In genomic region chr16:57845416-57845815, GRCm38 (mm10) we compare ENCODE assay signal across 14 mouse cellular contexts.
DNase-seq lines count a peak whose midpoint lies in the region; ATAC-seq and TF ChIP-seq lines count a peak whose summit lies in the region.
"Had no signal": no experiment of that assay in that cellular context is flagged by ENCODE, and none has a peak within 500 bp of the region (broad histone marks: within the 10 kb centered on the region; RNA-seq: fewer than 3 reads in every experiment).

No protein-coding gene starts in this region.

- no peak overlapping the region for H3K4me2 ChIP-seq in intestine, embryonic 14.5 days (ENCODE audit: low read length)
- no peak overlapping the region for H3K4me2 ChIP-seq in intestine, postnatal 0 days (replicated peaks; ENCODE audit: low read depth)
- H3K4me2 ChIP-seq in stomach, postnatal 0 days (replicated peaks; ENCODE audit: low read depth) = no peak overlapping the region
- H3K4me2 ChIP-seq: forebrain, embryonic 12.5 days; neural tube, embryonic 15.5 days had no signal

- no peak for TF ChIP-seq CTCF in intestine, postnatal 0 days (IDR thresholded peaks at IDR 0.05; ENCODE audit: low read depth)
- no peak for TF ChIP-seq CTCF in stomach, postnatal 0 days (IDR thresholded peaks at IDR 0.05; ENCODE audit: low read depth)
- TF ChIP-seq CTCF in left cerebral cortex, adult 2 months (IDR thresholded peaks at IDR 0.05) = no peak

- no peak for TF ChIP-seq EP300 in stomach, postnatal 0 days (optimal IDR thresholded peaks at IDR 0.05)

- ATAC-seq in intestine, embryonic 14.5 days (replicated peaks; ENCODE audit: low FRiP score, low TSS enrichment, low read depth) = no peak
- ATAC-seq in intestine, postnatal 0 days = no peak
- no peak for ATAC-seq in stomach, postnatal 0 days (ENCODE audit: low FRiP score, low TSS enrichment)
- ATAC-seq: intestine, embryonic 16.5 days had no signal

- no peaks in the 10 kb centered on the region for H3K4me1 ChIP-seq in intestine, embryonic 14.5 days (replicated peaks; ENCODE audit: control insufficient read depth, insufficient read depth, low read length)
- H3K4me1 ChIP-seq in intestine, postnatal 0 days (replicated peaks; ENCODE audit: control insufficient read depth, insufficient read depth, low read length) = no peaks in the 10 kb centered on the region
- H3K4me1 ChIP-seq in stomach, postnatal 0 days (replicated peaks; ENCODE audit: control insufficient read depth, insufficient read depth) = no peaks in the 10 kb centered on the region
- H3K4me1 ChIP-seq: forebrain, embryonic 12.5 days; neural tube, embryonic 15.5 days had no signal

- no peak overlapping the region for H3K4me3 ChIP-seq in intestine, embryonic 14.5 days (ENCODE audit: low read depth, low read length)
- no peak overlapping the region for H3K4me3 ChIP-seq in intestine, postnatal 0 days (ENCODE audit: low read depth, low read length)
- no peak overlapping the region for H3K4me3 ChIP-seq in stomach, postnatal 0 days (ENCODE audit: low read depth, low read length)
- no peak overlapping the region for H3K4me3 ChIP-seq in left cerebral cortex, adult 2 months
- H3K4me3 ChIP-seq: forebrain, embryonic 12.5 days; neural tube, embryonic 15.5 days had no signal

- no peak overlapping the region for H3K27ac ChIP-seq in intestine, embryonic 14.5 days (ENCODE audit: low read depth)
- no peak overlapping the region for H3K27ac ChIP-seq in intestine, postnatal 0 days (ENCODE audit: low read depth, low read length)
- H3K27ac ChIP-seq in stomach, postnatal 0 days (replicated peaks) = no peak overlapping the region
- H3K27ac ChIP-seq in left cerebral cortex, adult 2 months = no peak overlapping the region
- H3K27ac ChIP-seq: forebrain, embryonic 12.5 days; neural tube, embryonic 15.5 days had no signal

- peak; percentile 65 for DNase-seq in intestine, embryonic 14.5 days (ENCODE audit: low spot score)
- DNase-seq in retina, embryonic 14.5 days (ENCODE audit: low spot score) = peak; percentile 53
- DNase-seq in retina, postnatal 1 day = no peak
- peak; percentile 37 for DNase-seq in embryo, embryonic 11.5 days (ENCODE audit: low read depth, low spot score)
- peak; percentile 51 for DNase-seq in stomach, postnatal 0 days (ENCODE audit: low spot score)
- no peak for DNase-seq in left cerebral cortex, adult 2 months (ENCODE audit: extremely low spot score in 1 of 2, low spot score in 2 of 2)
- DNase-seq: gastrocnemius, postnatal 10 days; left cerebral cortex, postnatal 4 days; midbrain, embryonic 14.5 days; thymus, adult 18-20 months had no signal

- H3K36me3 ChIP-seq in intestine, embryonic 14.5 days (ENCODE audit: control insufficient read depth, insufficient read depth, low read length) = no peaks in the 10 kb centered on the region
- no peaks in the 10 kb centered on the region for H3K36me3 ChIP-seq in intestine, postnatal 0 days (ENCODE audit: control insufficient read depth, insufficient read depth)
- H3K36me3 ChIP-seq in stomach, postnatal 0 days (ENCODE audit: control insufficient read depth, insufficient read depth, low read length) = no peaks in the 10 kb centered on the region
- H3K36me3 ChIP-seq: forebrain, embryonic 12.5 days; neural tube, embryonic 15.5 days had no signal

- no peak overlapping the region for H3K9ac ChIP-seq in intestine, embryonic 14.5 days (ENCODE audit: low read length)
- no peak overlapping the region for H3K9ac ChIP-seq in intestine, postnatal 0 days (ENCODE audit: low read depth, low read length)
- H3K9ac ChIP-seq in stomach, postnatal 0 days (ENCODE audit: low read length) = no peak overlapping the region
- H3K9ac ChIP-seq: forebrain, embryonic 12.5 days; neural tube, embryonic 15.5 days had no signal

- H3K27me3 ChIP-seq in intestine, embryonic 14.5 days (replicated peaks; ENCODE audit: control insufficient read depth, insufficient read depth, low read length) = no peaks in the 10 kb centered on the region
- no peaks in the 10 kb centered on the region for H3K27me3 ChIP-seq in intestine, postnatal 0 days (replicated peaks; ENCODE audit: control insufficient read depth, insufficient read depth, low read length)
- H3K27me3 ChIP-seq in stomach, postnatal 0 days (ENCODE audit: control insufficient read depth, insufficient read depth, low read length) = no peaks in the 10 kb centered on the region
- H3K27me3 ChIP-seq: forebrain, embryonic 12.5 days; neural tube, embryonic 15.5 days had no signal

- no peaks in the 10 kb centered on the region for H3K9me3 ChIP-seq in intestine, embryonic 14.5 days (ENCODE audit: control insufficient read depth, low read length)
- no peaks in the 10 kb centered on the region for H3K9me3 ChIP-seq in intestine, postnatal 0 days (ENCODE audit: control insufficient read depth)
- no peaks in the 10 kb centered on the region for H3K9me3 ChIP-seq in stomach, postnatal 0 days (ENCODE audit: control insufficient read depth, low read length)
- H3K9me3 ChIP-seq: forebrain, embryonic 12.5 days; neural tube, embryonic 15.5 days had no signal

- intact Hi-C loops in left cerebral cortex, adult 2 months (cut with DNase I) = no loop called here

Comparison
In these comparisons a context has a peak if more than half of its experiments do, and no peak if none do; other contexts are left out.
1. DNase-seq: peak in intestine, embryonic 14.5 days (single experiment), retina, embryonic 14.5 days (single experiment), embryo, embryonic 11.5 days (single experiment) and stomach, postnatal 0 days (single experiment); none in retina, postnatal 1 day (single experiment) and left cerebral cortex, adult 2 months (0 of 2).